Comparison of ENCODE assay signal across 26 mouse cellular contexts in genomic region chr14:102013238-102013637, GRCm38 (mm10).
A peak's percentile ranks its signal among the peaks of the same experiment; 100 is the strongest.
DNase-seq lines count a peak whose midpoint lies in the region; ATAC-seq and TF ChIP-seq lines count a peak whose summit lies in the region.
"Had no signal": no experiment of that assay in that cellular context is flagged by ENCODE, and none has a peak within 500 bp of the region (broad histone marks: within the 10 kb centered on the region; RNA-seq: fewer than 3 reads in every experiment).

No protein-coding gene starts in this region.

- no peak overlapping the region for H3K4me2 ChIP-seq in liver, embryonic 12.5 days
- no peak overlapping the region for H3K4me2 ChIP-seq in intestine, embryonic 15.5 days (replicated peaks)
- H3K4me2 ChIP-seq: embryonic facial prominence, embryonic 13.5 days; forebrain, embryonic 15.5 days; hindbrain, embryonic 12.5 days; liver, embryonic 15.5 days; lung, embryonic 15.5 days; neural tube, embryonic 12.5 days had no signal

- WGBS in liver, adult 2 months, result 50% methylated on average over 3 of the region's 3 CpGs
- whole genome bisulfite sequencing in liver, embryonic 12.5 days (ENCODE audit: insufficient replicate concordance), result 53% methylated on average over 3 of the region's 3 CpGs
- 45% methylated on average over 3 of the region's 3 CpGs for WGBS in intestine, embryonic 15.5 days

- DNase-seq in kidney, adult 11 months, result peak; percentile 8
- no peak for DNase-seq in kidney, postnatal 4 days
- peak; percentile 59 for DNase-seq in liver, adult 2 months (ENCODE audit: extremely low read depth, low read depth, low spot score)
- DNase-seq in yolk sac, embryonic 10.5 days (ENCODE audit: low spot score), result peak; percentile 71
- DNase-seq in heart, postnatal 4 days, result no peak
- DNase-seq: adrenal gland, postnatal 14 days; cerebellum, adult 11 months; cerebellum, adult 9-10 months; heart, postnatal 14 days; left cerebral cortex, postnatal 4 days; right cerebral cortex, adult 18-20 months; thymus, postnatal 4 days had no signal

- H3K4me1 ChIP-seq in liver, adult 2 months (ENCODE audit: control insufficient read depth, insufficient read depth, low read length), result peaks cover 5% of the 10 kb centered on the region; the same call in 1 of the 2 replicates
- no peaks in the 10 kb centered on the region for H3K4me1 ChIP-seq in liver, embryonic 12.5 days
- 0 out of 2 replicates have a peak, but pooled peaks cover 5% of the 10 kb centered on the region for H3K4me1 ChIP-seq in intestine, embryonic 15.5 days (replicated peaks)
- H3K4me1 ChIP-seq: forebrain, embryonic 10.5 days; hindbrain, embryonic 12.5 days; liver, embryonic 15.5 days; lung, embryonic 15.5 days; midbrain, embryonic 10.5 days; neural tube, embryonic 12.5 days had no signal

- H3K4me3 ChIP-seq in liver, adult 2 months (ENCODE audit: insufficient read depth, low read depth, low read length), result no peak overlapping the region
- H3K4me3 ChIP-seq in liver, embryonic 12.5 days, result no peak overlapping the region
- H3K4me3 ChIP-seq in intestine, embryonic 15.5 days (replicated peaks), result no peak overlapping the region
- H3K4me3 ChIP-seq: embryonic facial prominence, embryonic 13.5 days; forebrain, embryonic 10.5 days; forebrain, embryonic 15.5 days; hindbrain, embryonic 12.5 days; left cerebral cortex, adult 2 months; liver, embryonic 15.5 days; lung, embryonic 15.5 days; midbrain, embryonic 10.5 days; myocyte; neural tube, embryonic 12.5 days had no signal

- TF ChIP-seq CTCF in liver, adult 2 months (IDR thresholded peaks at IDR 0.05; ENCODE audit: low read depth, low read length), result no peak

- no peak for ATAC-seq in liver, embryonic 12.5 days
- ATAC-seq in intestine, embryonic 15.5 days, result peak; percentile 82
- ATAC-seq: CD4-positive, CD25-positive, alpha-beta regulatory T cell, adult 4 months; forebrain, embryonic 15.5 days; hindbrain, postnatal 0 days had no signal

- H3K9ac ChIP-seq in liver, adult 2 months (ENCODE audit: low read depth, low read length), result no peak overlapping the region
- no peak overlapping the region for H3K9ac ChIP-seq in liver, embryonic 12.5 days
- H3K9ac ChIP-seq in intestine, embryonic 15.5 days, result no peak overlapping the region
- H3K9ac ChIP-seq: embryonic facial prominence, embryonic 13.5 days; forebrain, embryonic 15.5 days; hindbrain, embryonic 12.5 days; liver, embryonic 15.5 days; lung, embryonic 15.5 days; neural tube, embryonic 12.5 days had no signal

- no peaks in the 10 kb centered on the region for H3K36me3 ChIP-seq in liver, adult 2 months (ENCODE audit: control insufficient read depth, insufficient read depth, low read length)
- H3K36me3 ChIP-seq in liver, embryonic 12.5 days, result no peaks in the 10 kb centered on the region
- no peaks in the 10 kb centered on the region for H3K36me3 ChIP-seq in intestine, embryonic 15.5 days
- H3K36me3 ChIP-seq: embryonic facial prominence, embryonic 13.5 days; forebrain, embryonic 10.5 days; forebrain, embryonic 15.5 days; hindbrain, embryonic 12.5 days; liver, embryonic 15.5 days; lung, embryonic 15.5 days; midbrain, embryonic 10.5 days; neural tube, embryonic 12.5 days had no signal

- no peak for TF ChIP-seq POLR2A in liver, adult 2 months (IDR thresholded peaks at IDR 0.05; ENCODE audit: extremely low read depth, insufficient read depth, low read length)

- 0 out of 2 replicates have a peak, but pooled peaks cover 4% of the 10 kb centered on the region for H3K9me3 ChIP-seq in liver, embryonic 12.5 days (replicated peaks)
- H3K9me3 ChIP-seq in intestine, embryonic 15.5 days, result no peaks in the 10 kb centered on the region
- H3K9me3 ChIP-seq: embryonic facial prominence, embryonic 13.5 days; forebrain, embryonic 10.5 days; forebrain, embryonic 15.5 days; hindbrain, embryonic 12.5 days; liver, embryonic 15.5 days; lung, embryonic 15.5 days; midbrain, embryonic 10.5 days; neural tube, embryonic 12.5 days had no signal

- H3K27ac ChIP-seq in liver, adult 2 months (replicated peaks; ENCODE audit: insufficient read depth, low read depth, low read length), result no peak overlapping the region
- no peak overlapping the region for H3K27ac ChIP-seq in liver, embryonic 12.5 days
- H3K27ac ChIP-seq in intestine, embryonic 15.5 days, result no peak overlapping the region
- H3K27ac ChIP-seq: embryonic facial prominence, embryonic 13.5 days; forebrain, embryonic 10.5 days; forebrain, embryonic 15.5 days; hindbrain, embryonic 12.5 days; hindbrain, postnatal 0 days; left cerebral cortex, adult 2 months; liver, embryonic 15.5 days; lung, embryonic 15.5 days; midbrain, embryonic 10.5 days; neural tube, embryonic 12.5 days had no signal

- no peaks in the 10 kb centered on the region for H3K79me2 ChIP-seq in liver, adult 2 months (ENCODE audit: control insufficient read depth, insufficient read depth, low read length)

- H3K27me3 ChIP-seq in liver, adult 2 months (ENCODE audit: control insufficient read depth, insufficient read depth, low read length), result no peaks in the 10 kb centered on the region
- no peaks in the 10 kb centered on the region for H3K27me3 ChIP-seq in liver, embryonic 12.5 days (replicated peaks)
- no peaks in the 10 kb centered on the region for H3K27me3 ChIP-seq in intestine, embryonic 15.5 days (replicated peaks)
- H3K27me3 ChIP-seq: embryonic facial prominence, embryonic 13.5 days; forebrain, embryonic 15.5 days; hindbrain, embryonic 12.5 days; liver, embryonic 15.5 days; lung, embryonic 15.5 days; neural tube, embryonic 12.5 days had no signal

Comparison
In these comparisons a context has a peak if more than half of its experiments do, and no peak if none do; other contexts are left out.
1. DNase-seq: peak in kidney, adult 11 months (single experiment), liver, adult 2 months (single experiment) and yolk sac, embryonic 10.5 days (single experiment); none in kidney, postnatal 4 days (0 of 2) and heart, postnatal 4 days (single experiment).